Mouse (Mus musculus) intestine, embryonic 15.5 days (tissue): Measurements from ENCODE around the gene Art3. TPM values are rescaled to one million over a fixed set of nuclear protein-coding genes. Genes with fewer than 3 reads are reported as not detected.

Experiments
- ATAC-seq: fragments of 200-750 bp; cut with Nextera tagmentation; 2 replicates; pipeline ENCODE4 v1.8.0; 2017; ENCODE audit warnings: moderate TSS enrichment, moderate library complexity
- H3K27ac ChIP-seq: fragments of 300-500 bp; sonication (generic); 2 replicates; pipeline ENCODE4 v1.5.1; 2015; ENCODE audit warnings: mild to moderate bottlenecking, inconsistent platforms
- H3K27me3 ChIP-seq: fragments of 300-500 bp; sonication (generic); replicated peaks from 2 replicates; pipeline ENCODE4 v1.6.1; 2015; ENCODE audit warnings: inconsistent platforms
- H3K36me3 ChIP-seq: fragments of 300-500 bp; sonication (generic); 2 replicates; pipeline ENCODE4 v1.6.1; 2015; ENCODE audit warnings: inconsistent platforms
- H3K4me1 ChIP-seq: fragments of 300-500 bp; sonication (generic); replicated peaks from 2 replicates; pipeline ENCODE4 v1.6.1; 2015; ENCODE audit warnings: inconsistent platforms
- H3K4me2 ChIP-seq: fragments of 300-500 bp; sonication (generic); replicated peaks from 2 replicates; pipeline ENCODE4 v1.6.1; 2015; ENCODE audit warnings: mild to moderate bottlenecking, inconsistent platforms
- H3K4me3 ChIP-seq: fragments of 300-500 bp; sonication (generic); replicated peaks from 2 replicates; pipeline ENCODE4 v1.5.1; 2015; ENCODE audit warnings: inconsistent platforms
- H3K9ac ChIP-seq: fragments of 300-500 bp; sonication (generic); 2 replicates; pipeline ENCODE4 v1.6.1; 2015; ENCODE audit warnings: inconsistent platforms
- H3K9me3 ChIP-seq: fragments of 300-500 bp; sonication (generic); 2 replicates; pipeline ENCODE4 v1.6.1; 2016; ENCODE audit warnings: inconsistent platforms
- WGBS: fragments of 180-500 bp; shearing (Covaris S2); methylation state at CpG from one replicate; pipeline ENCODE4 v1.1.7; 2015; 5-methylcytosine and 5-hydroxymethylcytosine counted together
- polyA plus RNA-seq: library from polyadenylated mRNA; unstranded; fragments of >200 nt; fragmentation: Nextera tagmentation; extraction: Ambion mirVana; gene quantifications from 2 replicates; pipeline ENCODE4 v1.2.1, GENCODE M21; 2015

Art3 gene
- polyA plus RNA-seq, 1 experiment from 2014 or later: 3.7 TPM

GRCm38 (mm10) chr5:92438540-92438939 lies 106.9 kb downstream of the Art3 start:
- Histone ChIP-seq H3K36me3 (no peaks in the 10 kb centered on the region), H3K9ac (no peak overlapping the region), H3K4me1 (0 out of 2 replicates have a peak, but pooled peaks cover 4% of the 10 kb centered on the region), H3K27ac (no peak overlapping the region), H3K4me3 (no peak overlapping the region), H3K9me3 (no peaks in the 10 kb centered on the region), H3K27me3 (no peaks in the 10 kb centered on the region), H3K4me2 (no peak overlapping the region)
- 80% methylated on average over 8 of the region's 8 CpGs for WGBS
- no peak for ATAC-seq

DNA sequence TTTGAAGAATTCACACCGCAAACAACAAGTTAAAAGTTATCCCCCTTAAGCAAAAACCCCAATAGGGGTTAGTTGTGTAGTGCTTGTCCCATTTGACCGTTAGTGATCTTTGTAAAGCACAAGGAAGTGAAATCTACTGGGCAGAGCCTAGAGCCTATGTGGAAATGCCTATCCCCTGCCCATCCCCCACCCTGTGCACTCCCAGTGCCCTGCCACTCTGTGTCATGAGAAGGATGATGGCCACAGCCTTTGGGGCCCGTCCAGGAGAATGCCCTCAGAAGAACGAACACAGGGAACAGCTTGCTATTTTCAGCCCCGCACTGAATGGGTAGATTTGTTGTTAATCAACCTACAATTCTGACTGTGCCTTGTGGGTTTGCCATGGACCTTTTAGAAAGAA lies 109.9 kb downstream of the Art3 start:
- H3K36me3 ChIP-seq: peaks cover 7% of the 10 kb centered on the region; the same call in 1 of the 2 replicates
- no peak overlapping the region for H3K4me2 ChIP-seq
- no peak overlapping the region for H3K4me3 ChIP-seq
- H3K27me3 ChIP-seq: no peaks in the 10 kb centered on the region
- H3K27ac ChIP-seq: no peak overlapping the region
- H3K9me3 ChIP-seq: no peaks in the 10 kb centered on the region
- no peak for ATAC-seq
- no peak overlapping the region for H3K9ac ChIP-seq
- WGBS: 73% methylated on average over 5 of the region's 5 CpGs
- no peaks in the 10 kb centered on the region for H3K4me1 ChIP-seq

GRCm38 (mm10) chr5:92442914-92443313 lies 111.3 kb downstream of the Art3 start:
- no peaks in the 10 kb centered on the region for H3K9me3 ChIP-seq
- no peak for ATAC-seq
- WGBS: 80% methylated on average over 7 of the region's 7 CpGs
- H3K4me1 ChIP-seq: no peaks in the 10 kb centered on the region
- H3K36me3 ChIP-seq: peaks cover 7% of the 10 kb centered on the region; the same call in 1 of the 2 replicates
- H3K4me3 ChIP-seq: no peak overlapping the region
- H3K4me2 ChIP-seq: no peak overlapping the region
- H3K27ac ChIP-seq: no peak overlapping the region
- H3K9ac ChIP-seq: no peak overlapping the region
- H3K27me3 ChIP-seq: no peaks in the 10 kb centered on the region

DNA sequence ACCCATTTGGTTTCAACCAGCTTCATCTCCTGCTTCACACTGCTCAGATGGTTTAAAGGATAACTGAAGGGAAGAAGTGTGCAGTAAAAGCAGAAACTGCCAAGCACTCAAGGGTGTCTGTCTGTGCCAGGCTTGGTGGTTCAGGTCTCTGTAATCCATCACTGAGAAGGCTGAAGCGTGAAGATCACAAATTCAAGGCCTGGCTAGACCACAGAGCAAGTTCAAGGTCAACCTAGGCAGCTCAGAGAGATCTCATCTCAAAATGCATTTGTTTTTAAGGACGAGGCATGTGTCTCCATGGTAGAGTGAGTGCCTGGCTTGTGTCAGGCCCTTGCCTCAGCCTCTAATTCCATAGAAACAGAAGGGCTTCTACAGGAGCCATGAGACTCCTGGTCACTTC lies 113.4 kb downstream of the Art3 start:
- WGBS: 71% methylated on average over 2 of the region's 2 CpGs
- Histone ChIP-seq H3K9ac (no peak overlapping the region), H3K36me3 (peaks cover 11% of the 10 kb centered on the region; the same call in 1 of the 2 replicates), H3K4me2 (no peak overlapping the region), H3K4me1 (no peaks in the 10 kb centered on the region), H3K27ac (no peak overlapping the region), H3K27me3 (no peaks in the 10 kb centered on the region), H3K9me3 (no peaks in the 10 kb centered on the region), H3K4me3 (no peak overlapping the region)
- no peak for ATAC-seq

DNA sequence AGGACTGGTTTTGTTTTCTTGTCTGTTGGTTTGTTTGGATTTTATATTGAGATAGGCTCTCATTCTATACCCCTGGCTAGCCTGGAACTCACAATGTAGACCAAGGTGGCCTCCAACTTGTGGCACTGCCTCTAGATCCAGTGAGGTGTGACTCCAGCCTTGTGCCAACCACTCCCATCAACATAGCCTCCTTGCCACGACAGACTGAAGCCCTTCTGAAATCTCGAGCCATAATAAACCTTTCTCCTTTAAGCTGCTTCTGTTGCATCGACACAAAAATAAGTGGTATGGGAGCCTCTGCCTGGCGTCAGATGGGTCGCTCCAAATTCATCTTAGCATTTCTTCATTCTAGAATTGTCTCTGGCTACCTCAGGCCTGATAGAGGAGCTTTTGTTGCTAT lies 115.1 kb downstream of the Art3 start:
- Histone ChIP-seq H3K9ac (no peak overlapping the region), H3K4me1 (no peaks in the 10 kb centered on the region), H3K9me3 (no peaks in the 10 kb centered on the region), H3K27ac (no peak overlapping the region), H3K36me3 (peaks cover 15% of the 10 kb centered on the region), H3K4me3 (no peak overlapping the region), H3K27me3 (no peaks in the 10 kb centered on the region), H3K4me2 (no peak overlapping the region)
- ATAC-seq: no peak
- 92% methylated on average over 5 of the region's 5 CpGs for WGBS

GRCm38 (mm10) chr5:92452876-92453275 lies 121.2 kb downstream of the Art3 start:
- ATAC-seq: no peak
- peaks cover 13% of the 10 kb centered on the region for H3K36me3 ChIP-seq

DNA sequence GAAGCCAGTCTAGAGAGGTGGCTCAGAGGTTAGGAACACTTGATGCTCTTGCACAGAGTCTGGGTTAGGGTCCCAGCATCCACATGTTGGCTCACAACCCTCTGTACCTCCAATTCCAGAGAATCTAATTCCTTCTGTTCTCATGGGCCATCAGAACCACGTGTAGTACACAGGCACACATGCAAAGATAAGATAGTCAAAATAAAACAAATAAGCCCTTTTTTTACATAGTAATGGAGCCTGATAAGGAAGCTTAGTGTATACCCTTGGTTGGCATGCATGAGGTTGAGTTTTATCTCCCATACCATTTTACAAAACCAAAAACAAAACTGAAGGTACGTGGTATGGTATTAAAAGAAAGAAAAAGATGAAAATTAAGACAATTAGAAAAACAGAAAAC lies 125.8 kb downstream of the Art3 start:
- Histone ChIP-seq H3K4me1 (no peaks in the 10 kb centered on the region), H3K4me2 (no peak overlapping the region), H3K9me3 (no peaks in the 10 kb centered on the region), H3K36me3 (peaks cover 4% of the 10 kb centered on the region; the same call in 1 of the 2 replicates), H3K4me3 (no peak overlapping the region), H3K27ac (no peak overlapping the region), H3K9ac (no peak overlapping the region), H3K27me3 (no peaks in the 10 kb centered on the region)
- no peak for ATAC-seq
- WGBS: 69% methylated on average over 2 of the region's 2 CpGs

More at GRCm38 (mm10) chr5:92452876-92453275, 121.2 kb downstream of the Art3 start:
- WGBS: 95% methylated on average over 5 of the region's 5 CpGs
- H3K4me1 ChIP-seq: no peaks in the 10 kb centered on the region
- H3K27ac ChIP-seq: no peak overlapping the region
- H3K27me3 ChIP-seq: no peaks in the 10 kb centered on the region
- H3K9me3 ChIP-seq: no peaks in the 10 kb centered on the region
- H3K4me2 ChIP-seq: no peak overlapping the region
- H3K9ac ChIP-seq: no peak overlapping the region
- no peak overlapping the region for H3K4me3 ChIP-seq

DNA sequence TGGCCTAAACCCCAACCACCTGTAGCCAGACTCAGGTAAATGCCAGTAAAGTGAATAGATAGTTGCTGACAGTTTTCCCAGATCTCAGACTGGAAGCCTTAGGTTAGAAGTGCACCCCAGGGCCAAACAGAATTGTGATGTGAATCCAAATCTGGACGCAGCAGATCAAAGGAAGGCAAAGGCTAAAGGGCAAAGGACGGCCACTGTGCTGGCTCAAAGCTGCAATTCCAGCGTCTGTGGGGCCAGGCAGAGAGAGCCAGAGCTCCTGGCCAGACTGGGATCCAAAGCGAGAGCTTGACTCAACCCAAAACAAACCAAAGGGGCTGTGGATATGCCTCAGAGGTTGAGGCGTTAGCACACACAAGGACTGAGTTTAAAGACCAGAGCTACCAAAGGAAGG lies 127.1 kb downstream of the Art3 start:
- ATAC-seq: no peak
- no peak overlapping the region for H3K4me2 ChIP-seq
- H3K9me3 ChIP-seq: no peaks in the 10 kb centered on the region
- H3K27me3 ChIP-seq: no peaks in the 10 kb centered on the region
- WGBS: 54% methylated on average over 5 of the region's 5 CpGs
- no peaks in the 10 kb centered on the region for H3K36me3 ChIP-seq
- no peak overlapping the region for H3K27ac ChIP-seq
- no peak overlapping the region for H3K4me3 ChIP-seq
- H3K9ac ChIP-seq: no peak overlapping the region
- no peaks in the 10 kb centered on the region for H3K4me1 ChIP-seq

DNA sequence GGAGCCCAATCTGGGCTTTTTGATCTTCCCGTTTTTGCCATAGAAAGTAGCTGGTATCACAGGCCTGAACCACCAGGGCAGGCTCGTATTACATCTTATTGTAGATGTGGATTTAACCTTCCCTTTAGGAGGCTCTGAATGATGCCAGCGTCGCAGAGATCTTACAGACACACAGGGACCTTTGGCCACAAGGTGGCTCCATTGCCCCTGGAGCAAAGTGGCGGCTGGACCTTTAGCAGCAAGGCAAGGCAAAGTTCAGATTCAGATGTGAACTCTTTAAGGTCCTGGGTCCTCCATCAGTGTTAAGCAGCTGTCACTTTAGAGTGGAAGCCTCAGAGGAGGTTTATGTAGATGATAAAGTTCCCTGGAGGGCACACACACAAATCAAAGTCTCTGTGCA lies 129.7 kb downstream of the Art3 start:
- Histone ChIP-seq H3K4me2 (no peak overlapping the region), H3K27ac (no peak overlapping the region), H3K27me3 (no peaks in the 10 kb centered on the region), H3K9ac (no peak overlapping the region), H3K9me3 (no peaks in the 10 kb centered on the region), H3K36me3 (no peaks in the 10 kb centered on the region), H3K4me3 (no peak overlapping the region), H3K4me1 (no peaks in the 10 kb centered on the region)
- 29% methylated on average over 5 of the region's 5 CpGs for WGBS
- ATAC-seq: no peak

Other genes starting within 250 kb of the Art3 start
- gene G3bp2, start 248.1 kb upstream of the Art3 start, polyA plus RNA-seq: 162 and 195 TPM in 2 replicates
- 42.4 and 45.9 TPM in 2 replicates for gene Uso1, start 193.9 kb upstream of the Art3 start, polyA plus RNA-seq
- not detected in 2 replicates for gene U90926, start 116.4 kb upstream of the Art3 start, polyA plus RNA-seq
- gene Ppef2, start 75.5 kb upstream of the Art3 start, polyA plus RNA-seq: 0.39 and 0.59 TPM in 2 replicates
- 24.2 and 26.8 TPM in 2 replicates for gene Naaa, start 53.7 kb upstream of the Art3 start, polyA plus RNA-seq
- 37.3 and 40.1 TPM in 2 replicates for gene Sdad1, start 21.3 kb upstream of the Art3 start, polyA plus RNA-seq
- 0.20 TPM in 1 of 2 replicates, not detected in the other for gene Cxcl9, start 3.7 kb upstream of the Art3 start, polyA plus RNA-seq
- gene Cxcl10, start 17.1 kb downstream of the Art3 start, polyA plus RNA-seq: 1.9 and 2.4 TPM in 2 replicates
- gene Nup54, start 103.4 kb downstream of the Art3 start, polyA plus RNA-seq: 51.1 and 55.5 TPM in 2 replicates
- 12.4 and 13.1 TPM in 2 replicates for gene Scarb2, start 175.0 kb downstream of the Art3 start, polyA plus RNA-seq
- gene Fam47e, start 223.2 kb downstream of the Art3 start, polyA plus RNA-seq: 0.23 TPM in 1 of 2 replicates, not detected in the other